Mouse (Mus musculus) lung, postnatal 14 days (tissue): ENCODE data around the gene Dact2.

Experiments
- DNase-seq: peaks from one replicate; pipeline ENCODE4 v3.0.0; 2021

The Dact2 gene

DNA sequence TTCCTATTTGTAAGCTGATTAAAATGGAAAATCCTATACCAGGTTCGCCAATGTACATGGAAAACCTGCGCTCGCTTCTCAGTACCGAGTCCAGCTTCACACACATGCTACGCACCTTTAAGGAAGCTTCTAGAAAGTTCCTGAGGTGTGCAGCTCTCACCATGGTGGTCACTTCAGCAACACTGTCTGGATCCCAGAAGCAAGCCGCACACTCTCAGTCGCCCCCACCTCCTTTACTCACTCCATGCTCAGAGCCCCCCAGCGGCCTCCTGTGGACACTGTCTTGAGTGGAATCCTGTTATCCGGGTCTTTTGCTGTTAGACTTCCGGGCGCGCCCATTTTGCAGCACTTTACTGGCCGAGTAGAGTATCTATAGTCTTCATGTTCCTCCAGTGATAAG, at the start of gene Dact2:
Dact2 (minus strand) TSS at position 244 of the 400 bp plus-strand sequence.
- DNase-seq, result no peak

GRCm38 (mm10) chr17:14252456-14252855, 48.4 kb upstream of the Dact2 start:
- DNase-seq, result peak; percentile 16

- DNase-seq, result no peak
These were observed 46.3 kb upstream of the Dact2 start for GRCm38 (mm10) chr17:14250401-14250800.

GRCm38 (mm10) chr17:14249595-14249994, 45.5 kb upstream of the Dact2 start:
- peak; percentile 26 for DNase-seq

GRCm38 (mm10) chr17:14247931-14248330, 43.8 kb upstream of the Dact2 start:
- no peak for DNase-seq

GRCm38 (mm10) chr17:14246266-14246665, 42.2 kb upstream of the Dact2 start:
- DNase-seq, result no peak

GRCm38 (mm10) chr17:14244195-14244965, 40.3 kb upstream of the Dact2 start:
- peak; percentile 53 for DNase-seq

GRCm38 (mm10) chr17:14242634-14243033, 38.5 kb upstream of the Dact2 start:
- no peak for DNase-seq

GRCm38 (mm10) chr17:14239960-14240359, 35.9 kb upstream of the Dact2 start:
- DNase-seq, result no peak

GRCm38 (mm10) chr17:14237134-14237533, 33.0 kb upstream of the Dact2 start:
- no peak for DNase-seq

DNA sequence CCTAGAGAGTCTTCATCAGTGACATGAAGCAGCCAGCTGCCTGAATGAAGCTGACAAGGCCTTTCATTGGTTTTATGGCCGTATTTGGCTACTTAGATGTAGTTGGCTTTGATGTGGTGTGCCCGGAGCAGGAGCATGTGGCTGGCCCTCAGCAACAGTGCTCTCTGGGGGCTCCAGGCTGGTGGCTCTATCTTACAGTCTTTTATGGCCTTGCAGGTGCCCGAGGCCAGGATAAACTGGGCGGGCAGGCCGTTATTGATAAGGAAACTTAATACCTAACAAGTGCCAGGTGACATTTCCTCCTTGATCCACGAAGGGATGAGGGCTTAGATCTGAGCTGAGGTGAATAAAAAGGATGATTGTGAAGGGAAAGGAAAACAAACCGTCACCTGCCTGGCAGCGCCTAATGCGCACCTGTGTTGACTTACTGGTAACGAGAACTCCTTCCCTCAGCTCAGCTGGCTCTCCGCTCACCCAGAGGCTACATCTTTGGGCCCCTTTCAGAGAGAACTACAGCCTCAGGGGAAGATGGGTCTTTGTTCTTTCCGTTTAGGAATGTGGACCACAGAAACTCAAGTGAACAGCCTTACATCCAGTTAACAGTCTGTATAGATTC, 30.8 kb upstream of the Dact2 start:
- no peak for DNase-seq

- DNase-seq, result no peak
These were observed 29.6 kb upstream of the Dact2 start for GRCm38 (mm10) chr17:14233658-14234057.

GRCm38 (mm10) chr17:14232629-14233028, 28.5 kb upstream of the Dact2 start:
- DNase-seq, result peak; percentile 88

DNA sequence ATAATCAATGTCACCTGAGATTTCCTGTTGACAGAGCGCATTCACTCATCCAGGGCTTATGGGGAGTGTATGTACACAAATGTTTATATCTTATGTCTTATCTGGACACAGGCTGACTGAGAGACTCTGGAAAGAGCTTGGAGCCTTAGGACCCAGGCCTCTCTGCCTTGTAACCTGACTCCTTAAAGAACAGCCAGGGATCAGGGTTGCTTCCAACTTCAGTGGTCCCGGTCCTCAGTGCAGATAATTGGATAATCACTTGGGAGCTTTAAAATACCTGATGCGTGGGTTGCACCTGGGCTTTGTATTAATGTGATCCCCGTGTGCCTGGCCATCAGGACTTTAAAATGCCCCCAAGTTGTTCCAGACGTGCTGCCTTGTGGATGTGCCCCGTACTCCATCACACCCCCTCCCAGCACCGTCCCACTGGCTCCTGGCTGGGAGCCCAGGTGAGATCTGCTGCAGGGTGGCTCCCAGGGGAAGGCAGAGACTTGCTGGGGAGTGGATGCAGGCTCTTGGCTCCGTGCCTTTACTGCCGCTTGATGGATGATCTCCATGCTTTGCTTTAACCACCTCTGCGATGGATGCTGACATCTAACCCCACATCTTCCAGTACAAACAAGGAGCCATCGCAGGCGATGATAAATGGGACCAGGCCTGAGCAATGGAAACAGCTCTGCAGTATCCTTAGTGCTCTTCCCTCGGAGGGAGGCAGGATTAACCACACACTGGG, 26.8 kb upstream of the Dact2 start:
- DNase-seq, result no peak

- DNase-seq, result no peak
These were observed 24.3 kb upstream of the Dact2 start for GRCm38 (mm10) chr17:14228381-14228780.

GRCm38 (mm10) chr17:14227601-14228000, 23.5 kb upstream of the Dact2 start:
- no peak for DNase-seq

DNA sequence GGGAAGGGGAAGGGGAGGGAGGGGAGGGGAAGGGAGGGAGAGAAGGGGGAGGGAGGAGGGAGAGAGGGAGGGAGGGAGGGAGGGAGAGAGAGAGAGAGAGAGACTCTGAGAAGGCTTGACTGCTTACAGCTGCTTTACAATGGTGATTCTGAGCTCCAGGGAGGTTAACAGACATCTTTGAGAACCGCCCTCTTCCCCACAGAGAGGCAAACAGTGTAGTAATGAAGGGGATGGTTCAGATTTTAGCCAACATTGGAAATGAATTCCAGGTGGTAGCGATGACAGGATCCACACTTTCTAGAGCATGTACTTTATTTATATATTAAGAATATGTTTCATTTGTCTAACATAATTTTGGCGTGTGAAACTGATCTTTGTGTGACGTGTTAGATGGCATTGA, 22.7 kb upstream of the Dact2 start:
- no peak for DNase-seq

GRCm38 (mm10) chr17:14225982-14226652, 22.0 kb upstream of the Dact2 start:
- no peak for DNase-seq

- DNase-seq, result no peak
These were observed 17.9 kb upstream of the Dact2 start for GRCm38 (mm10) chr17:14221893-14222615.

DNA sequence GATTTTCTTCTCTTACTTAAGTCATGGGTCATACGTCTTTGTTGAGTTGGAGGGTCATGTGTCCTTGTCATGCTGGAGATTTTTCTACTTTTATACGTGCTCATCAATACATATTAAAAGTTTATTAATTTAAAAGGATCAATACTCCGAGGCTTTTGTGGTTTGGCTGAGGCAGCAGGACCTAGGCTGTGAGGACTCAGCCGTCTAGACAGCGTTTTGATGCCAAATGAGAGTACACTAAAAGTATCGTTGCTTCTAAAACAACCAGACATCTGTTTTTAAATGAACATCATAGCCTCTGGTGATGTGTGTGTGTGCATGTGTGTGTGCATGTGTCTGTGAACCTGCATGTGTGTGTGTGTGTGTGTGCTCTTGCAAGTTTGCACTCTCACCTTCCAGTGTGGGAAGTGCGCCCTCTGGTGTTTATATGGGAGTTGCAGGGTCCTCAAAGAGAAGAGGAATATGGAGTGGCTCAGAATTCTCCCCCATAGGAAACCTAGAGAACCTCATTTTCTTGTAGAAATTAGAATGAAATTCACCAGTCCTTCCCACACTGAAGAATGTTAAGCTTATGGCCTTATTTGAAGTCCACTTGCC, 16.6 kb upstream of the Dact2 start:
- peak; percentile 74 for DNase-seq

DNA sequence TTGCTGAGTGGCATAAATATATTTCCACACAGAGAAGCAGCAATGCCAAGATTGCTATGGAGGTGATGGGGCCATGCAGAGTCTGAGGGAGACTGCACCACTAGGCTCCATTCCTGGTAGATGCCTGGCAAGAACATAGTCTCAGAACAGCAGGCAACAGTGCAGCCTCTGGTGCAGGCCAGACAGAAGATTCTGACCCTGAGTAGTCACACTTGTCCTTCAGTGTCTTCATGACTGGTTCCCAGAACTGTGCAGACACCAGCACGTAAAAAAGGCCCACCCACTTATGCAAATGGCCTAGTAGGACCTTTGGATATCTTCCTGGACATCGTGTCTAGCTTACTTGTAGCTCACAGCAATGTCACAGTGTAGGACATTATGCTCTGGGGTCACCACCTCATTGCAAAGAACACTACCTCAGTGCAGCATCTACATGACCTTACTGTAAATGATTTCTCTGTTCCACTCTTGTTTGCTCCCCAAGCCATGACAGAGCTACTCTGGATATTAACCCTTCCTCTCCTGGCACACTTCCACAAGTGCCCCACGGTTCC, 9.9 kb upstream of the Dact2 start:
- DNase-seq, result no peak

GRCm38 (mm10) chr17:14212796-14213195, 8.7 kb upstream of the Dact2 start:
- no peak for DNase-seq
